Mouse (Mus musculus) layer of hippocampus, postnatal 14 days (tissue): ENCODE data around the gene Olfr1393. TPM values are rescaled to one million over a fixed set of nuclear protein-coding genes. Genes with fewer than 3 reads are reported as not detected.

ENCODE experiments used
- DNase-seq, 2 experiments: peaks; one replicate each; pipeline ENCODE4 v3.0.0; 2021 to 2022; ENCODE audit warnings: low spot score in 2 of 2, mixed read lengths in 1 of 2
- long read RNA-seq, 2 experiments: library from polyadenylated mRNA; stranded (forward); transcript quantifications; one replicate each; pipeline ENCODE4 v2.0.0; 2021
- total RNA-seq, 2 experiments: library from RNA; stranded (reverse); gene quantifications; 2 replicates each; pipeline ENCODE4 v1.2.3; 2021

Gene Olfr1393
- under 1 TPM; 0.14 to 0.26 TPM for total RNA-seq
- long read RNA-seq, experiment 1: 0 reads
- long read RNA-seq, experiment 2: 0 reads

- DNase-seq: no peak
Observed at GRCm38 (mm10) chr11:49278222-49278621, at the start of gene Olfr1393. Gene Olfr1393 (plus strand): TSS chr11:49278304.

- no peak for DNase-seq
Observed at GRCm38 (mm10) chr11:49232781-49233180, 45.3 kb upstream of the Olfr1393 start.

- no peak for DNase-seq
Observed at GRCm38 (mm10) chr11:49235459-49236207, 42.5 kb upstream of the Olfr1393 start.

- DNase-seq: no peak
Observed at GRCm38 (mm10) chr11:49236891-49237290, 41.2 kb upstream of the Olfr1393 start.

GRCm38 (mm10) chr11:49237532-49237931, 40.6 kb upstream of the Olfr1393 start:
- no peak for DNase-seq

- no peak for DNase-seq
Observed at GRCm38 (mm10) chr11:49240310-49240709, 37.8 kb upstream of the Olfr1393 start.

GRCm38 (mm10) chr11:49240874-49241273, 37.2 kb upstream of the Olfr1393 start:
- DNase-seq: no peak

GRCm38 (mm10) chr11:49241471-49241870, 36.6 kb upstream of the Olfr1393 start:
- no peak for DNase-seq

GRCm38 (mm10) chr11:49242944-49243626, 35.0 kb upstream of the Olfr1393 start:
- no peak for DNase-seq

- DNase-seq: peak; percentile 89 to 92
Observed at GRCm38 (mm10) chr11:49243727-49244594, 34.1 kb upstream of the Olfr1393 start, which contains the start of gene Mgat1. Gene Mgat1 (plus strand): TSS chr11:49244191.

GRCm38 (mm10) chr11:49244595-49244930, 33.5 kb upstream of the Olfr1393 start:
- no peak for DNase-seq

- DNase-seq: no peak
Observed at GRCm38 (mm10) chr11:49245176-49245575, 32.9 kb upstream of the Olfr1393 start.

- DNase-seq: no peak
Observed at GRCm38 (mm10) chr11:49245634-49246415, 32.3 kb upstream of the Olfr1393 start.

GRCm38 (mm10) chr11:49246523-49246922, 31.6 kb upstream of the Olfr1393 start:
- DNase-seq: no peak

GRCm38 (mm10) chr11:49247255-49247654, 30.8 kb upstream of the Olfr1393 start:
- no peak for DNase-seq

GRCm38 (mm10) chr11:49248226-49248973, 29.7 kb upstream of the Olfr1393 start:
- no peak for DNase-seq

- DNase-seq: no peak
Observed at GRCm38 (mm10) chr11:49248974-49249700, 29.0 kb upstream of the Olfr1393 start.

- no peak for DNase-seq
Observed at GRCm38 (mm10) chr11:49249811-49250421, 28.2 kb upstream of the Olfr1393 start.
